Mouse (Mus musculus) 416B (cell line): ENCODE measurements around the gene Platr25.
"Not testable (repeated sequence)": the region's sequence is repeated elsewhere in the genome, so short reads cannot be mapped to it uniquely, and the experiment has no call there.

Source experiments
- DNase-seq: peaks from one replicate; pipeline ENCODE4 v3.0.0; 2011; ENCODE audit warnings: low read depth

Gene Platr25

GRCm38 (mm10) chr13:62760432-62761415, at the start of gene Platr25:
Gene Platr25 (minus strand): TSS chr13:62760709.
- peak; percentile 76 for DNase-seq

DNA sequence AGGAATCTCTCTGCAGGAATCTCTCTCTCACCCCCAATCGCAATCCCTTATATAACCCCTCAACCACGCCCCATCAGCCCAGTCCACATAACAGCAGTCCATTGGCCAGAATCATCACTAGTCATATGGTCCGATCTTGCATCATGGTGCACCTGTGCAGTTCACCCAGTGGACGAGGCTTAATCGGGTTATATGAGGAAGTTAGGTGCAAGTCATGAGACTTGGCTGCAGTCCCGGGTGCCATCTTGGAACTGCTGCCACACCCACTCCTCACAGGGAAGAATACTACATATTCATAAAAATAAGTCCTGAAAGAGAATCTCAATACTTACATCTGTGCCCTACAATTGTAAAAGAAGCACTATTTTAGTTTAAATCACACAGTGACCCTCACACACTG, 47.5 kb upstream of the Platr25 start:
- DNase-seq, result not testable (repeated sequence)

- DNase-seq, result not testable (repeated sequence)
Measured at GRCm38 (mm10) chr13:62786135-62786493, 25.6 kb upstream of the Platr25 start.

- peak; percentile 69 for DNase-seq
Measured at GRCm38 (mm10) chr13:62785199-62786134, 25.0 kb upstream of the Platr25 start, which contains the start of gene Gm5141. Gene Gm5141 (minus strand): TSS chr13:62785808.

GRCm38 (mm10) chr13:62763806-62764205, 3.3 kb upstream of the Platr25 start:
- DNase-seq, result peak; percentile 69

DNA sequence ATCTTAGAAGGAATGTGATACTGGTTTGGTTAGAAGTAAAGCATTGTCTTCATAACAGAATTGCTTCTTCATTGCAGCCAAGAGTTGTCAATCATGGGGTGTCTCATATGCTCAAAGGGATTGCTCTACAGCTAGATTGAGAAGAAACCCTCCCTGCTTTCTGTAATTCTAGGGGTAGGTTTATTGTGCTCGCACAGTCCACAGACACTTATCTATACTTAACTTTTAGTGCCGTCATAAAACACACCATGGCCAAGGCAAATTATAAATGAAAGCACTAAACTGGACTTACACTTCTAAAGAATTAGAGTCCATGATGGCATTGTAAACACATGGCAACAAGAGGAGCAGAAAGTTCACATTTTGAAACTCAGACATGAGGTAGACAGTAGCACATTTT, 27.2 kb downstream of the Platr25 start:
- no peak for DNase-seq

- not testable (repeated sequence) for DNase-seq
Measured at GRCm38 (mm10) chr13:62712611-62713010, 47.9 kb downstream of the Platr25 start.

DNA sequence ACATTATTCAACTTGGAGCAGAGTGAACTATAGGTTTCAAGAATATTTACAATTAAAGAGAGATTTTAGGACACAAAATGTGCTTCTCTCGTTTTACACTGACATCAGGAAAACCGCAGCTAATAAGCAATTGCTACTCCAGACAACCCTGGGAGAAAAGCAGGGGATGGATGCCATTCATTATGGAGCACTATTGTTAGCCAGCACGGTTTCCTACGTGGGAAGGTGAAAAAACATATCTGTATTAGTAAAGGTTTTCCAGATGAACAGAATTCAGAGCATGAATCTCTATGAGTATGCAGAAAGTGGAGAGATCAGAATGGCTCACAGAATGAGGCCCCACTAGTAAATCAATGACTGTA, 75.2 kb downstream of the Platr25 start:
- not testable (repeated sequence) for DNase-seq

DNA sequence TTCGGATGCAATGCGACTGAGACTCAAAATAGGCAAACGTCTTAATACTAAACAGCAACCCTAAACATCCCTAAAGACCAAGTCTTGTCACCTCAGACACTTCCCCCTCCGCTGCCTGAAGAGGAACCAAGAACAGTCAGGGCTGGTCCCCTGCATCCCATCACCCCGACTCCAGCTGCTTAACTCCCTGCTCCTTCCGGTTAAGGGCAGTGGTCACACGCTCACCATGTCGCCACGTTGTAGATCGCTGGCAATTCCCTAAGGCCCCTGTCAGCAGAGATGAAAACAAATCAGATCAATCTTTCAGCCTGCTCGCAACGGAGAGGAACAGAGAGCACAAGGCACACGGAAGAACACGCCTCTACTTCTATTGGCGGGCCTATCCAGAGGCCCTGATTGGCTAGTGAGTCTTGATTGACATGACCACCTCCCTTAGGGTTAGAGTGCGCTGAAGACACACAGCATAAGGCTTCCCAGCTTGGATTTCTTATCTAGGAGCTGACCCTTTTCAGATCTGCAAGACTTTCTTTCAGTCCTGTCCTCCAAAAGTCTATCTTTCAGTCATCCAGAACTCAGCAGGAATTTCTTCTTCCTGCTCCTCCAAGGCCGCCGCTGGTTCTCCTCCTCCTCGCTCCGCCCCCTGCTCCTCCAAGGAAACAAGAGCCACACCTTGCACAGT, 75.8 kb downstream of the Platr25 start:
- peak; percentile 68 for DNase-seq

GRCm38 (mm10) chr13:62653369-62653743, 107.2 kb downstream of the Platr25 start:
- no peak for DNase-seq

- peak; percentile 92 for DNase-seq
Measured at GRCm38 (mm10) chr13:62652681-62653368, 107.7 kb downstream of the Platr25 start.

DNA sequence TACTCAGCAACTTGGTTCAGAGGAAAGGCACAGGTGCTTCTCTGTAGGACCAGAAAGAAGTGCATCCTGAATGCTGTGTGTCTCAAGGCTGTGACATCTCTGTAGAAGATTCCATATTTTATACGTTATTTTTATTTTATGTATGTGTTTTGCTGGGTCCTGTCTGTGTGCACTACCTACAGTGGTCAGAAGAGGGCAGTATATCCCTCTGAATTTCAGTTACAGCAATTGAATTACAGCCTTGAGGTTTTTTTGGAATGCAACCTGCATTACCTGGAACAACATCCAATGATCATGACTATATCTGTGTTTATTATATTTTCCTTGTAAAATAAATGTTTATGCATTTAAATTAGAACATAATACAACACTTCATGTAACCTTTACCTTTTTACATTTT, 133.4 kb downstream of the Platr25 start:
- DNase-seq, result peak; percentile 74

- peak; percentile 26 for DNase-seq
Measured at GRCm38 (mm10) chr13:62624277-62624665, 136.2 kb downstream of the Platr25 start.

GRCm38 (mm10) chr13:62623577-62624276, 136.8 kb downstream of the Platr25 start, which contains the start of gene 6720489N17Rik:
Gene 6720489N17Rik (minus strand): TSS chr13:62624182.
- DNase-seq, result peak; percentile 91
